Mouse (Mus musculus) cortical plate, adult 2 months (tissue): ENCODE results near the gene Wdtc1.

Experiments used
- CTCF ChIP-seq: fragments of 200-500 bp; IDR thresholded peaks from 2 replicates; pipeline ENCODE4 v1.5.1; 2011; ENCODE audit warnings: mild to moderate bottlenecking, control low read depth, low read length; ENCODE audit not compliant: insufficient read depth; ENCODE audit errors: extremely low read depth
- POLR2A ChIP-seq: fragments of 200-500 bp; IDR thresholded peaks from 2 replicates; pipeline ENCODE4 v1.6.1; 2011; ENCODE audit warnings: mild to moderate bottlenecking, low read length, control low read depth; ENCODE audit not compliant: insufficient read depth; ENCODE audit errors: extremely low read depth

DNA sequence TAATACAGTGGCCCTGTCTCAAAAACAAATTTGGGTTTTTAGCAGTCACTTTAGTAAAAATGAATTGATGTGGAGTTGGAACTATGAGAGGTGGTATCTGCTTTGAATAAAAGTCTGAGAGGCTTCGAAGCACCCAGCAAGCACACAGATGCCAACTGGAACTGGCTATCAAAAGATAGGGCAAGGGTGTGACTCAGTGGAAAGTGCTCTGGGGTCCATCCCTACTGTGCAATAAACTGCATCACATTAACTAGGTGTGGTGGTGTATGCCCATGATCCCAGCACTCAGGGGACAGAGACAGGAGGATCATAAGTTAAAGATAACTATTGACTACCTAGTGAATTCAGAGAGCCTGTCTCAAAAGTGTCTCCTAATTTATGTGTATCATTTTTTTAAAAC, 62.0 kb downstream of the Wdtc1 start:
- TF ChIP-seq CTCF (no peak), POLR2A (no peak)
